Mouse (Mus musculus) adrenal gland, adult 2 months (tissue): ENCODE measurements around the gene Cnih3. TPM values are rescaled to one million over a fixed set of nuclear protein-coding genes. Genes with fewer than 3 reads are reported as not detected.
A peak's percentile ranks its signal among the peaks of the same experiment; 100 is the strongest.

ENCODE experiments used
- DNase-seq: peaks from one replicate; pipeline ENCODE4 v3.0.0; 2021
- polyA plus RNA-seq: library from polyadenylated mRNA; depleted of rRNA; stranded (reverse); fragments of >200 nt; gene quantifications from 2 replicates; pipeline ENCODE4 v1.2.3, GENCODE M21; 2012
- total RNA-seq, 2 experiments: library from RNA; stranded (reverse); gene quantifications; 2 replicates each; pipeline ENCODE4 v1.2.3; 2021

The Cnih3 gene
- total and polyA plus RNA-seq, 3 experiments, result not detected

DNA sequence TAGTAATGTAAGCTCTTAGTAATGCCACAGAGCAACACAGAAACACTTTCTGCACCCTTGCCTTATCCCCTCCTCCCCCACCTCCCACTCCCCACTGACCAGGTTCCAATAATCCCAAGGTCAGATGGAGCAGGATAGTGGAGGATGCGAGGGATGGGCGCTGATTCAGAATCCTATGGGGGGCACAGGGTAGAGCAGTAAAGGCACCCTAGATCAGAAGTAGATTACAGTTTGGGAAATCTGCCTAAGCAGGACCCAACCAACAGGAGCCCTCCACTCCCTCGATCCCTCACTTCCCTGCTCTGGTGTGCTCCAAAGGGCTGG lies 423 bp upstream of the Cnih3 start:
- DNase-seq, result no peak

GRCm38 (mm10) chr1:181353200-181354097 lies 1.0 kb downstream of the Cnih3 start:
- DNase-seq, result peak; percentile 6

- no peak for DNase-seq
Measured at GRCm38 (mm10) chr1:181355683-181356082, 3.3 kb downstream of the Cnih3 start.

- no peak for DNase-seq
Measured at GRCm38 (mm10) chr1:181357870-181358269, 5.4 kb downstream of the Cnih3 start.

DNA sequence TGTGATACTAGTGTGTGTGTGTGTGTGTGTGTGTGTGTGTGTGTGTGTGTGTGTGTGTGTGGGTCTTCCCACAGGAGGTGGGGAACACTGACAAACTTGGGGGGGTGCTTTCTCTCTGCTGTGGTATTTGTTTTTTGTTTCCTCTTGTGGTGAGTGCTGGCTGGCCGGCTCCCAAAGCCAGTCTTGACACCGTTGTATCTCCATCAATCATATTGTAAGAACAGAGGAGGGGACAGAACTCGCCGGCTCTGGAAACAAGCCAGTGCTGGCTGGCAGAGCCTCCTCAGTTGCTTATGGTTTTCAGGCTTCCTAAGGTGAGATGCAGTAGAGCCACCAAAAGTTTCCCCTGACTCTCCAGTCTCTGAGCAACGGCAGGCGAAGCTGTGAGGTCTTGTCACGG lies 6.1 kb downstream of the Cnih3 start:
- DNase-seq, result peak; percentile 22

- no peak for DNase-seq
Measured at GRCm38 (mm10) chr1:181360732-181361131, 8.3 kb downstream of the Cnih3 start.

DNA sequence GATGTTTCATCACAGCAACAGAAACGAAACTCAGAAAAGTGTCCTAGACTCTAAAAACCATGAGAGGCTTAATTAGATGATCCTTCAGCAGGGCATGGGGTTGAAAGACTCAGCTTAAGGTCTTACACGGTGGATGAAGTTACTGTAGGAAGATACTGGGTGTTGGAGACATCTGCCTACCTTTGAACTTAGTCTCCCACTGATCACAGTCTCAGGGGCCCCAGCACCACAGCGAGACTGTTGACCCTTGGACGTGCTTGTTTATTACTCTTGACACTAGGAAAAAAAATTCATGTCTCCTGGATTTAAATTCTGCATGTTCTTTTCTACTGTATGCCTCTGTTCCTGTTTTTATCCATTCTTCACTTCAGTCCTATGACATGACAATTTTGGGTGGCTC lies 11.6 kb downstream of the Cnih3 start:
- no peak for DNase-seq

GRCm38 (mm10) chr1:181365376-181365775 lies 12.9 kb downstream of the Cnih3 start:
- no peak for DNase-seq

GRCm38 (mm10) chr1:181368789-181369570 lies 16.6 kb downstream of the Cnih3 start:
- no peak for DNase-seq

DNA sequence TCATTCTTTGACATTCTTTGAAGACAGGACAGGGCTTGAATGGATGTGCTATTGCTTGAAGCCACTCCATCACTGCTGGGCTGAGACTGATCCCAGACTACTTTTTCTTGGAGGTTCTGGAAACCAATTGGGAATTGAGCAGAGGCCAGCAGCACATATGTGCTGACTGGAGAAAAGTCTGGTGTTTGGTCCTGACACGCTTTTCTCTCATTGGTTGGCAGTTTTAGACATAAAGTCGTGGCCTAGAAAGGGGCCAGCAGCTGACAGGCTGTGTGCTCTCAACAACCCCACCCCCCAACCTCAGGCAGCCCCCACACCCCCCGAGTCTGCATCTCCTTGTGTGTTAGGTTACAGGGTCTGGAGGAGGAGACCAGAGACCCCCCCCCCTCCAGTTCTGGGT lies 17.9 kb downstream of the Cnih3 start:
- no peak for DNase-seq

- no peak for DNase-seq
Measured at GRCm38 (mm10) chr1:181371226-181371625, 18.8 kb downstream of the Cnih3 start.

GRCm38 (mm10) chr1:181372306-181372705 lies 19.9 kb downstream of the Cnih3 start:
- no peak for DNase-seq

GRCm38 (mm10) chr1:181374627-181375374 lies 22.4 kb downstream of the Cnih3 start:
- no peak for DNase-seq

DNA sequence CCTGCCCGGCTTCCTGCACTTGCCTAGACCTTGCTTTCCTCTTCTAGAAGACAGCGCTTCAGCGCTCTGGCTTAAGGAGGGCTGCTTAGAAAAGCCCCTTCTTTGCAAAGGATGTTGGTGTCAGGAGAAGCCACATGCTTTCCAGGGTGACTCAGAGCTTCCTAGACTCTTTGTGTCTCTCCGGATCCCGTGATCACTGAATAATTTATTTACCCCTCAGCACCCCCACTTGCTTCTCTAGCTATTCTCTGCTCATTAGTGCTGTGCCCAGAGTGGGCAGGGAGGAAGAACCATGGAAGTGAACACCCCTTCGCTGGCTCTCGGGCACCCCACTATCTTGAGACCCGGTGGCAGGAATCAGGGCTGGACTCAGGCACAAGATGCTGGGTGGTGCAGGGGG lies 24.0 kb downstream of the Cnih3 start:
- no peak for DNase-seq

DNA sequence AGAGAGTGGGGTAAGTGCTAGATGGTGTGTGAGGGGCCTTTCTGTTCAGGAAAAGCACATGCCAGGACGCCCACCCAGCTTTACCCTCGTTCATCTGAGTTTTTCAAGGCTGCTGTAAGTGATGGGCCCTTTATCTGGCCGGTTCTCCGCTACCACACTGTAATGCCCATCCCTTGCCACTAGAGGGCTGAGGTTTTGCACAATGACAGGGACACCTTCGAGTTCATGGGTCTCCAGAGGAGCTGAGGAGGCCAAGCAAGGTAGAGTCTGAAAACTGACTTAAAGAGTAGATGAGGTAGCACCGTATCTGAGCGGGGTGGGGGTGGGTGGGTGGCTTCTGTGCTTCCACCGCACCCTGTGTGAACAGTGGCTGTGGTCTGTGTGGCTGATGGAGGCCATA lies 27.2 kb downstream of the Cnih3 start:
- peak; percentile 61 for DNase-seq

GRCm38 (mm10) chr1:181381410-181382010 lies 29.1 kb downstream of the Cnih3 start:
- no peak for DNase-seq

DNA sequence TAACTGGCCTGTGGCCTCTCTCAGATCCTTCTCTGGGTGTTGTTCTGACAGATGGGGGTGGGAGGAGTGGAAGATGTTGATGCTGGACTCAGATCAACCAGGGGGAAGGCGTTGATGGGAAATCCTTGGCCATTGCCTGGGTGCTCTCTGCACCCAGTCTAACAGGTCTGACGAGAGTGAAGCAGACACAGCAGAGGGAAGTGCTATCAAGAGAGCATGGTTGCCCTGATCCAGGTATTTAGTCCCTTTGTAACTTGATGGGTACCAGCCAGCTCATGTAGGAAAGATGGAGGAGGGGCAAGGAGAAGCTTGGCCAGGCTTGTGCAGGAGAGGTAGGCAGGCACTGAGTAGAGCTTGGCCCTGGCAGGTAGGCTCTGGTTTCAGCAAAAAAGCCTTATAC lies 36.8 kb downstream of the Cnih3 start:
- no peak for DNase-seq

GRCm38 (mm10) chr1:181392489-181392888 lies 40.1 kb downstream of the Cnih3 start:
- no peak for DNase-seq

DNA sequence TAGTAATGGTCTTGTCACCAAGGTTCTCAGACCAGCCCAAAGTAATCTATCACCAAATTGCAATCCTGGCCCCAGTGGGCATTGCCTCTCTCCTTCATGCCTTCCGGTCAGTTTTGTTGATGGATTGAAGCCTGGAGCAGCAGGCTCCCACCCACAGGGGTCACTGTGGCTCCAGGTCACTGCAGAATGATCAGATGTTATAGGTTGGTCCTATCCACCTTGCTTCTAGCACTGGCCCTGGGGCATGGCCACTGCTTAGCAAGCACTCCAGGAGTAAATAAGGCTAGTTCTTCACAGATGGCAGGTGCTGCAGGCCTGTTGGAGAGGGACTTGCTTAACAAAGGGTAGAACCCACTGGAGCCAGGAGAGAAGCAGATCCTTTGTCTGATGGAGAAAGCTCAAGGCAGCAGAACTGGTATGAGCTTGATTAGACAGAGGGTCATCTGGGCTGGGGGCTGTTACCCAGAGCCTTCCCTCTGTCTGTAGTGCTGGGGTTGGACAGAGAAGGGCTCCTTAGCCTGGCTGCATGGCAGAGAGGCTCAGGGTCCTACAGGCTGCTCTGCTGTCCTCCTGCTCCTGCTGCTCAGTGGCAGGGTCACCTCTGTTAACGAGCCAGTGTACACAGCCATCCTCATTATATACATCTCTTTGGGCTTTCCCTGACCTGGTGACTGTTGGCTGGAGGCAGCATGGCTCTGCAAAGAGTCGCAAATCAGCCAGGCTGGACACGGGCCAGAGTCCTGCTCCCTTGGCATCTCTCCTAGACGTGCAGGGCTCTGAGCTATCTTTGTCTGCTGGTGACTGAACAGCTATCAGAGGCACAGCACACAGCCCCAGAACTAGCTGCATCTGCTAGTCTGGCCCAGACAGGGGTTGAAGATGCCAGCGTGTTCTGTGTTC lies 41.1 kb downstream of the Cnih3 start:
- peak; percentile 92 for DNase-seq

DNA sequence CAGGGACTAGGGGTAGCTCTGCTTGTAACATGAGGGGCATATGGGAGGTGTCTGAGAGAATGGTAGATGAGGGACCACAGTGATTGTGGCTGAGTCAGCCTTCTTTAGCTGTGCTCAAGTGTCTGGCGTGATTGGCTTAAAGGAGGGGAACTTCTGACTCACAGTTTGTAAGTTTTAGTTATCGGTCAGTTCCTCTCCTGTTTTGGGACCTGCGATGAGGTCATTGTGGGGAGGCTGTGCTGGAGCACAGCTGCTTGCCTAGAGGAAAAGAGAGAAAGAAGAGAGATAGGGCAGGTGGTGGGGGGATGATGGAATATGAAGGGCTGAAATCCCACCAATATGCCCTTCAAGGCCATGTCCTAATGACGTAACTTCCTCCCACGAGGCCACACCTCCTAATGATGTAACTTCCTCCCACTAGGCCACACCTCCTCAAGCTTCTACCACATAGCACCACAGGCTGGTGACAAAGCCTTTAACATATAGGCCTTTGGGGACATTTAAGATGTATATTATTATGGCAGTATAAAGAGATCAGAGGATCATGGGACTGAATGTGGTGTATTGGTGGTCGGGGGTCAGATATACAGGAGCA lies 42.9 kb downstream of the Cnih3 start:
- DNase-seq, result peak; percentile 50

- DNase-seq, result no peak
Measured at GRCm38 (mm10) chr1:181399179-181399578, 46.8 kb downstream of the Cnih3 start.
